Mouse (Mus musculus) intestine, embryonic 16.5 days (tissue): ENCODE results near the gene Hist1h2ba. TPM values are rescaled to one million over a fixed set of nuclear protein-coding genes. Genes with fewer than 3 reads are reported as not detected.

ENCODE experiments used
- ATAC-seq: fragments of 200-750 bp; cut with Nextera tagmentation; 2 replicates; pipeline ENCODE4 v1.8.0; 2017; ENCODE audit warnings: moderate TSS enrichment, moderate library complexity
- H3K27ac ChIP-seq: fragments of 300-500 bp; sonication (generic); 2 replicates; pipeline ENCODE4 v1.5.1; 2014; ENCODE audit warnings: mild to moderate bottlenecking, low read length
- H3K27me3 ChIP-seq: fragments of 300-500 bp; sonication (generic); replicated peaks from 2 replicates; pipeline ENCODE4 v1.6.1; 2014; ENCODE audit warnings: low read length, control low read depth, mixed read lengths; ENCODE audit not compliant: control insufficient read depth, insufficient read depth
- H3K36me3 ChIP-seq: fragments of 300-500 bp; sonication (generic); 2 replicates; pipeline ENCODE4 v1.6.1; 2014; ENCODE audit warnings: low read length, control low read depth; ENCODE audit not compliant: control insufficient read depth, insufficient read depth
- H3K4me1 ChIP-seq: fragments of 300-500 bp; sonication (generic); 2 replicates; pipeline ENCODE4 v1.6.1; 2014; ENCODE audit warnings: low read length, control low read depth, mixed read lengths; ENCODE audit not compliant: control insufficient read depth, insufficient read depth
- H3K4me2 ChIP-seq: fragments of 300-500 bp; sonication (generic); 2 replicates; pipeline ENCODE4 v1.6.1; 2014; ENCODE audit warnings: low read depth, low read length, control low read depth
- H3K4me3 ChIP-seq: fragments of 300-500 bp; sonication (generic); 2 replicates; pipeline ENCODE4 v1.5.1; 2014; ENCODE audit warnings: mild to moderate bottlenecking, low read length
- H3K9ac ChIP-seq: fragments of 300-500 bp; sonication (generic); 2 replicates; pipeline ENCODE4 v1.6.1; 2014; ENCODE audit warnings: low read depth, low read length
- H3K9me3 ChIP-seq: fragments of 300-500 bp; sonication (generic); 2 replicates; pipeline ENCODE4 v1.6.1; 2016; ENCODE audit warnings: low read length, control low read depth; ENCODE audit not compliant: control insufficient read depth
- WGBS: fragments of 180-500 bp; shearing (Covaris S2); extraction: QIAGEN DNeasy Blood & Tissue Kit; methylation state at CpG from one replicate; pipeline ENCODE4 v1.1.7; 2014; 5-methylcytosine and 5-hydroxymethylcytosine counted together
- polyA plus RNA-seq: library from polyadenylated mRNA; unstranded; fragments of >200 nt; fragmentation: Nextera tagmentation; extraction: Ambion mirVana; gene quantifications from 2 replicates; pipeline ENCODE4 v1.2.1, GENCODE M21; 2015

Gene Hist1h2ba
- polyA plus RNA-seq, 1 experiment from 2014 or later, result not detected

- H3K4me2 ChIP-seq, result no peak overlapping the region
- H3K27me3 ChIP-seq, result no peaks in the 10 kb centered on the region
- H3K36me3 ChIP-seq, result no peaks in the 10 kb centered on the region
- H3K27ac ChIP-seq, result no peak overlapping the region
- H3K4me1 ChIP-seq, result no peaks in the 10 kb centered on the region
- 60% methylated on average over 6 of the region's 6 CpGs for WGBS
- H3K9me3 ChIP-seq, result no peaks in the 10 kb centered on the region
- H3K9ac ChIP-seq, result no peak overlapping the region
- no peak for ATAC-seq
- H3K4me3 ChIP-seq, result no peak overlapping the region
These were observed 6.3 kb upstream of the Hist1h2ba start for GRCm38 (mm10) chr13:23940291-23940690.

GRCm38 (mm10) chr13:23938699-23939098 lies 4.7 kb upstream of the Hist1h2ba start:
- Histone ChIP-seq H3K4me2 (no peak overlapping the region), H3K9ac (no peak overlapping the region), H3K36me3 (no peaks in the 10 kb centered on the region), H3K9me3 (no peaks in the 10 kb centered on the region), H3K4me1 (no peaks in the 10 kb centered on the region), H3K4me3 (no peak overlapping the region), H3K27me3 (no peaks in the 10 kb centered on the region), H3K27ac (no peak overlapping the region)
- ATAC-seq, result no peak
- 89% methylated on average over 1 of the region's 1 CpGs for WGBS

DNA sequence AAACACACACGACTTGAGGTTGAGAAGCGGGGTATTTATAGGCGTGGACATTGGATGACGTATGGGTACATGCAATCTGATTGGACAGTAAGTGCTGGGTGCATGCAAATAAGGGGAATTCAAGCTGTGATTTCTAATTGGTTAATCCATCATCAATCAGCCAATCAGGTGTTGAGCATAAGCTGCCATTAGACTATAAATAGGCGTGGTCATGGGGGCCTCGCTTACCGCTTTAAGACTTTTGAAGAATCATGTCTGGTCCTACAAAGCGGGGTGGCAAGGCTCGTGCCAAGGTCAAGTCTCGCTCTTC lies 210 bp upstream of the Hist1h2ba start, which contains the start of gene Hist1h2aa:
Gene Hist1h2aa (plus strand): TSS at position 252 of the 310 bp plus-strand sequence.
- H3K27me3 ChIP-seq, result no peaks in the 10 kb centered on the region
- H3K4me1 ChIP-seq, result no peaks in the 10 kb centered on the region
- no peak within 1 kb of the TSS for H3K4me2 ChIP-seq
- H3K9ac ChIP-seq, result no peak within 1 kb of the TSS
- H3K9me3 ChIP-seq, result no peaks in the 10 kb centered on the region
- 92% methylated on average over 10 of the region's 10 CpGs for WGBS
- no peak within 1 kb of the TSS for H3K27ac ChIP-seq
- H3K36me3 ChIP-seq, result no peaks in the 10 kb centered on the region
- no peak within 1 kb of the TSS for H3K4me3 ChIP-seq
- ATAC-seq, result no peak

DNA sequence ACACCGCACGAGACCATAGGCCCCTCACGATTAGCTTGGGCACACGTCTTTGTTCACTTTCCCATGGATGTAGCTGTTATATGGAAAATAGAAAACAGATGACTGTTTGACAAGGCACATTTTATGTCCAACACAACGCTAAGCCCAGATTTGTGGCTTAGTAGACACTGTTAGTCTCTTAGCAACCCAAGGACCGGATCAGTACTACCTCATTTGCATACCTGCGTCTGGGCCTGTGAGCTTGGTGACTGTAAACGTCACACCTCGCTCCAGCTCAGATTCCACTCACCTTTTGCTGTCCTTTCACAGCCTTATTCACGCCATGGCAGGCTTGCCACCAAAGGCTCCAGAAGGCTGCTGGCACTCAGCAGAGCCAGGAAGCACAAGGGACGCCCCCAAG lies 3.1 kb downstream of the Hist1h2ba start:
- Histone ChIP-seq H3K9me3 (no peaks in the 10 kb centered on the region), H3K27ac (no peak overlapping the region), H3K4me3 (no peak overlapping the region), H3K4me1 (peaks cover 7% of the 10 kb centered on the region; the same call in 1 of the 2 replicates), H3K4me2 (no peak overlapping the region), H3K36me3 (no peaks in the 10 kb centered on the region), H3K9ac (no peak overlapping the region), H3K27me3 (no peaks in the 10 kb centered on the region)
- 74% methylated on average over 11 of the region's 11 CpGs for WGBS
- no peak for ATAC-seq

DNA sequence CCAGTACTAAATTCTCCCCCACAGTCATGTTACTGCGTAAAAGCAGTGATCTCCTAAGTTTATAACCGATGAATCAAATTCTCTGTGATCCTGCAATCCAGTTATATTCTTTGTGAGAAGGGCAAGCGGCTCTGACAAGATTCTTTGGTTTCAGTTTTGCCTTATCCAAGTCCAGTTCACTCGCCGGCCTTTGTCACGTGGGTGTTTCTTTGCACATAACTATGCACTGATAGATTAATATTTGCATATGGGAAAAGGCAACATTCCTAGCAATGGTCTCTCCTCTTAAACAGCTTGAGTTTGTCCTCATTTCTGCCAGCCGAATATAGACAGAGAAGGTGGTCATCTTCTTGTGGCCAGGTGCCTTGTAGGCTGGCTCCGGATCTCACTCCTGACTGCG lies 3.5 kb downstream of the Hist1h2ba start:
- 0 out of 2 replicates have a peak overlapping the region, but pooled peaks have one; percentile 23 for H3K4me2 ChIP-seq
- H3K9ac ChIP-seq, result no peak overlapping the region
- H3K4me1 ChIP-seq, result peaks cover 7% of the 10 kb centered on the region; the same call in 1 of the 2 replicates
- H3K4me3 ChIP-seq, result no peak overlapping the region
- no peaks in the 10 kb centered on the region for H3K9me3 ChIP-seq
- H3K27me3 ChIP-seq, result no peaks in the 10 kb centered on the region
- H3K27ac ChIP-seq, result no peak overlapping the region
- 0 out of 2 replicates have a peak, but pooled peaks have one; percentile 50 for ATAC-seq
- 76% methylated on average over 9 of the region's 9 CpGs for WGBS
- no peaks in the 10 kb centered on the region for H3K36me3 ChIP-seq

- ATAC-seq, result peak; percentile 80
- Histone ChIP-seq H3K27ac (no peak overlapping the region), H3K4me3 (no peak overlapping the region), H3K4me2 (no peak overlapping the region), H3K36me3 (no peaks in the 10 kb centered on the region), H3K4me1 (peaks cover 7% of the 10 kb centered on the region; the same call in 1 of the 2 replicates), H3K27me3 (no peaks in the 10 kb centered on the region), H3K9ac (0 out of 2 replicates have a peak overlapping the region, but pooled peaks have one; percentile 0), H3K9me3 (no peaks in the 10 kb centered on the region)
- WGBS, result 35% methylated on average over 3 of the region's 3 CpGs
These were observed 5.3 kb downstream of the Hist1h2ba start for GRCm38 (mm10) chr13:23928637-23929036.

DNA sequence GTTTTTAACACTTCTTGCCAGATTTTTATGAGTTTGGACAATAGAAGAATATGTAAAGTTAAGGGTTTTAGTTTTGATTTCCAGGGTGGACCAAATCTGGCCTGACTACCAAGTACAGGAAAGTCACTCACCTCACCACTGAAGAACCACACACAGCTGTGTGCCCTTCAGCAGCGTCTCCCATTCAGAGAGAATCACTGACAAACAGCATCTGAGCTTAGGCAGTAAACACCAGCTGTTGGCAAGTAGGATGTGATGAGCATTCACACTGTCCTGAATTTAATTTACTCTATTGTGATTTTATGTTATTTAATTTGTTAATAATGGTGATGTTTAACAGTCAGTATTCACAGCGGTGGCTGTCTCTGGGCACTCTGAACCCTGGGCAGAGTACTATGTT lies 8.2 kb downstream of the Hist1h2ba start:
- H3K36me3 ChIP-seq, result no peaks in the 10 kb centered on the region
- no peaks in the 10 kb centered on the region for H3K9me3 ChIP-seq
- H3K27me3 ChIP-seq, result no peaks in the 10 kb centered on the region
- H3K4me3 ChIP-seq, result no peak overlapping the region
- peaks cover 7% of the 10 kb centered on the region; the same call in 1 of the 2 replicates for H3K4me1 ChIP-seq
- WGBS, result 65% methylated on average over 2 of the region's 2 CpGs
- H3K4me2 ChIP-seq, result no peak overlapping the region
- H3K27ac ChIP-seq, result no peak overlapping the region
- H3K9ac ChIP-seq, result no peak overlapping the region
- ATAC-seq, result no peak

DNA sequence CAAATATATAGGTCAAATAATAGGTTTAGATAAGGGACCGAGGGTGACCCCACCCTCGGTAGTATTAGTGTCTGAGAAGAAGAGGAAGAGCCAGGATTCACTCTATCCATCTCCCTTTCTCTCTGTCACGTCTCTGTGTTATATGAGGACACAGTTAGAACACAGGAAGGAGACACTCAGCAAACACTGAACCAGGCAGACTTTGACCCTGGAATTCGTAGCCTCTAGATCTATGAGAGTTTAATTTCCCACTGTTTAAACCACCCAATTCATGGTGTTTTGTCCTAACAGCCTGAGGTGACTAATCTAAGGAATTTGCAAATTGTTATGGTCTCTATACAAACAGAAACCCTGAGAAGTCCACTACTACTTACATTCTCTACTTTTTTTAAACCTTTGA lies 16.3 kb downstream of the Hist1h2ba start:
- no peaks in the 10 kb centered on the region for H3K9me3 ChIP-seq
- no peaks in the 10 kb centered on the region for H3K36me3 ChIP-seq
- H3K27me3 ChIP-seq, result no peaks in the 10 kb centered on the region
- H3K4me2 ChIP-seq, result no peak overlapping the region
- no peak overlapping the region for H3K4me3 ChIP-seq
- no peak overlapping the region for H3K27ac ChIP-seq
- 31% methylated on average over 4 of the region's 4 CpGs for WGBS
- peaks cover 20% of the 10 kb centered on the region for H3K4me1 ChIP-seq
- ATAC-seq, result peak; percentile 49
- H3K9ac ChIP-seq, result no peak overlapping the region

DNA sequence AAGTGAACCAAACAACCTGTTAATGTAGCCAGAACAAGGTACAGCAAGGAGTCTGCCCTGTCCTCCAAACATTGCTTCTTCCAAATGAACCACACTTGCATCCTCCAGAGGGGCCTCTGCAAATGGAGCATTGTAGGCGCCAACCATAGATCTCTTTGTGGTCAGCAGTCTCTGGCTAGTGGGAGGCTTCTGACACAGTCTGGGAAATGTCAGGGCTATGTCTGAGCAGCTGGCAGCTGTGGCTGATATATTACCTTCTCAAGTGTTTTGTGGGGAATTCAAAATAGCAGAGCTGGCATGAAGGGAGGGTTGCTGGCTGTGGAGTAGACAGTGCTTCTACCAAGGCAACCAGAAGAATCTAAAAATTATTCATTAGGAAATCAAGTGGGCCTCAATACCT lies 17.8 kb downstream of the Hist1h2ba start:
- no peaks in the 10 kb centered on the region for H3K27me3 ChIP-seq
- H3K36me3 ChIP-seq, result no peaks in the 10 kb centered on the region
- H3K4me2 ChIP-seq, result no peak overlapping the region
- H3K9ac ChIP-seq, result no peak overlapping the region
- no peaks in the 10 kb centered on the region for H3K9me3 ChIP-seq
- WGBS, result 75% methylated on average over 1 of the region's 1 CpGs
- H3K4me1 ChIP-seq, result peaks cover 21% of the 10 kb centered on the region
- ATAC-seq, result no peak
- no peak overlapping the region for H3K4me3 ChIP-seq
- H3K27ac ChIP-seq, result 0 out of 2 replicates have a peak overlapping the region, but pooled peaks have one; percentile 9
